Mouse (Mus musculus): ENCODE measurements around the gene Mospd3. TPM values are rescaled to one million over a fixed set of nuclear protein-coding genes. Genes with fewer than 3 reads are reported as not detected.
"Not testable (repeated sequence)": the region's sequence is repeated elsewhere in the genome, so short reads cannot be mapped to it uniquely, and the experiment has no call there.

Gene Mospd3
- polyA plus RNA-seq, 1 experiment from 2014 or later = 81.7 TPM

GRCm38 (mm10) chr5:137627991-137628390 is 27.1 kb upstream of the Mospd3 start:
- Histone ChIP-seq H3K27me3 (ENCODE audit: control insufficient read depth, insufficient read depth, low read length) (no peaks in the 10 kb centered on the region), H3K27ac (peak overlapping the region; percentile 92), H3K4me2 (replicated peaks) (peak overlapping the region; percentile 63), H3K4me1 (replicated peaks; ENCODE audit: control insufficient read depth, insufficient read depth, low read length) (peaks cover 37% of the 10 kb centered on the region), H3K9ac (peak overlapping the region; percentile 78), H3K36me3 (replicated peaks; ENCODE audit: control insufficient read depth, insufficient read depth) (no peaks in the 10 kb centered on the region), H3K4me3 (replicated peaks; ENCODE audit: low read length) (peak overlapping the region; percentile 80), H3K9me3 (ENCODE audit: control insufficient read depth, low read length) (no peaks in the 10 kb centered on the region)
- ATAC-seq (ENCODE audit: low FRiP score) (no peak), DNase-seq (ENCODE audit: low spot score) (no peak)
- 2% methylated on average over 9 of the region's 9 CpGs for WGBS

GRCm38 (mm10) chr5:137623937-137624530 is 23.2 kb upstream of the Mospd3 start:
- Histone ChIP-seq H3K4me2 (replicated peaks) (no peak overlapping the region), H3K9me3 (ENCODE audit: control insufficient read depth, low read length) (no peaks in the 10 kb centered on the region), H3K36me3 (replicated peaks; ENCODE audit: control insufficient read depth, insufficient read depth) (no peaks in the 10 kb centered on the region), H3K27ac (no peak overlapping the region), H3K9ac (no peak overlapping the region), H3K4me3 (replicated peaks; ENCODE audit: low read length) (no peak overlapping the region), H3K4me1 (replicated peaks; ENCODE audit: control insufficient read depth, insufficient read depth, low read length) (peaks cover 7% of the 10 kb centered on the region; the same call in 1 of the 2 replicates), H3K27me3 (ENCODE audit: control insufficient read depth, insufficient read depth, low read length) (no peaks in the 10 kb centered on the region)
- no peak for ATAC-seq (ENCODE audit: low FRiP score)
- WGBS = 86% methylated on average over 11 of the region's 11 CpGs
- no peak for DNase-seq (ENCODE audit: low spot score)

GRCm38 (mm10) chr5:137615347-137615746 is 14.5 kb upstream of the Mospd3 start:
- Histone ChIP-seq H3K4me3 (replicated peaks; ENCODE audit: low read length) (no peak overlapping the region), H3K36me3 (replicated peaks; ENCODE audit: control insufficient read depth, insufficient read depth) (no peaks in the 10 kb centered on the region), H3K9ac (no peak overlapping the region), H3K4me1 (replicated peaks; ENCODE audit: control insufficient read depth, insufficient read depth, low read length) (no peaks in the 10 kb centered on the region), H3K27ac (no peak overlapping the region), H3K27me3 (ENCODE audit: control insufficient read depth, insufficient read depth, low read length) (no peaks in the 10 kb centered on the region), H3K9me3 (ENCODE audit: control insufficient read depth, low read length) (no peaks in the 10 kb centered on the region), H3K4me2 (replicated peaks) (no peak overlapping the region)
- 91% methylated on average over 7 of the region's 7 CpGs for WGBS
- no peak for ATAC-seq (ENCODE audit: low FRiP score)
- DNase-seq (ENCODE audit: low spot score) = no peak

- WGBS = 88% methylated on average over 2 of the region's 2 CpGs
Observed at GRCm38 (mm10) chr5:137614921-137615320, 14.1 kb upstream of the Mospd3 start.

GRCm38 (mm10) chr5:137613550-137613949 is 12.7 kb upstream of the Mospd3 start, which contains the start of gene Pcolce:
Pcolce (minus strand) TSS chr5:137613784.
- 0 out of 2 replicates have a peak, but pooled peaks cover 3% of the 10 kb centered on the region for H3K27me3 ChIP-seq (ENCODE audit: control insufficient read depth, insufficient read depth, low read length)
- ATAC-seq (ENCODE audit: low FRiP score) = no peak
- H3K4me1 ChIP-seq (replicated peaks; ENCODE audit: control insufficient read depth, insufficient read depth, low read length) = 0 out of 2 replicates have a peak, but pooled peaks cover under 1% of the 10 kb centered on the region
- no peaks in the 10 kb centered on the region for H3K36me3 ChIP-seq (replicated peaks; ENCODE audit: control insufficient read depth, insufficient read depth)
- H3K4me3 ChIP-seq (replicated peaks; ENCODE audit: low read length) = no peak within 1 kb of the TSS
- no peak for DNase-seq (ENCODE audit: low spot score)
- no peak within 1 kb of the TSS for H3K9ac ChIP-seq
- H3K27ac ChIP-seq = no peak within 1 kb of the TSS
- 64% methylated on average over 11 of the region's 11 CpGs for WGBS
- no peaks in the 10 kb centered on the region for H3K9me3 ChIP-seq (ENCODE audit: control insufficient read depth, low read length)
- no peak within 1 kb of the TSS for H3K4me2 ChIP-seq (replicated peaks)

More at GRCm38 (mm10) chr5:137614921-137615320, 14.1 kb upstream of the Mospd3 start:
- H3K27ac ChIP-seq; ATAC-seq (ENCODE audit: low FRiP score); H3K4me1 ChIP-seq (replicated peaks; ENCODE audit: control insufficient read depth, insufficient read depth, low read length); H3K9ac ChIP-seq; H3K4me3 ChIP-seq (replicated peaks; ENCODE audit: low read length); DNase-seq (ENCODE audit: low spot score); H3K9me3 ChIP-seq (ENCODE audit: control insufficient read depth, low read length); H3K36me3 ChIP-seq (replicated peaks; ENCODE audit: control insufficient read depth, insufficient read depth); H3K27me3 ChIP-seq (ENCODE audit: control insufficient read depth, insufficient read depth, low read length); H3K4me2 ChIP-seq (replicated peaks): not testable (repeated sequence)

GRCm38 (mm10) chr5:137613076-137613475 is 12.2 kb upstream of the Mospd3 start:
- Histone ChIP-seq H3K27me3 (ENCODE audit: control insufficient read depth, insufficient read depth, low read length) (peaks cover 8% of the 10 kb centered on the region; the same call in 1 of the 2 replicates), H3K9me3 (ENCODE audit: control insufficient read depth, low read length) (no peaks in the 10 kb centered on the region), H3K4me1 (replicated peaks; ENCODE audit: control insufficient read depth, insufficient read depth, low read length) (0 out of 2 replicates have a peak, but pooled peaks cover 5% of the 10 kb centered on the region), H3K9ac (no peak overlapping the region), H3K4me3 (replicated peaks; ENCODE audit: low read length) (no peak overlapping the region), H3K36me3 (replicated peaks; ENCODE audit: control insufficient read depth, insufficient read depth) (no peaks in the 10 kb centered on the region), H3K4me2 (replicated peaks) (no peak overlapping the region), H3K27ac (no peak overlapping the region)
- ATAC-seq (ENCODE audit: low FRiP score) = no peak
- no peak for DNase-seq (ENCODE audit: low spot score)
- WGBS = 70% methylated on average over 5 of the region's 5 CpGs

- H3K9me3 ChIP-seq (ENCODE audit: control insufficient read depth, low read length) = no peaks in the 10 kb centered on the region
- H3K4me3 ChIP-seq (replicated peaks; ENCODE audit: low read length) = no peak overlapping the region
- 0 out of 2 replicates have a peak overlapping the region, but pooled peaks have one; percentile 26 for H3K27ac ChIP-seq
- ATAC-seq (ENCODE audit: low FRiP score) = no peak
- no peak for DNase-seq (ENCODE audit: low spot score)
- H3K27me3 ChIP-seq (ENCODE audit: control insufficient read depth, insufficient read depth, low read length) = peaks cover 12% of the 10 kb centered on the region; the same call in 1 of the 2 replicates
- H3K36me3 ChIP-seq (replicated peaks; ENCODE audit: control insufficient read depth, insufficient read depth) = no peaks in the 10 kb centered on the region
- WGBS = 32% methylated on average over 6 of the region's 6 CpGs
- no peak overlapping the region; the same call in 1 of the 2 replicates for H3K4me2 ChIP-seq (replicated peaks)
- peak overlapping the region; percentile 31; the same call in 1 of the 2 replicates for H3K9ac ChIP-seq
- H3K4me1 ChIP-seq (replicated peaks; ENCODE audit: control insufficient read depth, insufficient read depth, low read length) = 0 out of 2 replicates have a peak, but pooled peaks cover 7% of the 10 kb centered on the region
Observed at GRCm38 (mm10) chr5:137611245-137611602, 10.4 kb upstream of the Mospd3 start.

GRCm38 (mm10) chr5:137610548-137611244 is 9.8 kb upstream of the Mospd3 start:
- ATAC-seq (ENCODE audit: low FRiP score) = no peak
- Histone ChIP-seq H3K27me3 (ENCODE audit: control insufficient read depth, insufficient read depth, low read length) (peaks cover 12% of the 10 kb centered on the region; the same call in 1 of the 2 replicates), H3K4me3 (replicated peaks; ENCODE audit: low read length) (no peak overlapping the region; the same call in 1 of the 2 replicates), H3K36me3 (replicated peaks; ENCODE audit: control insufficient read depth, insufficient read depth) (no peaks in the 10 kb centered on the region), H3K4me1 (replicated peaks; ENCODE audit: control insufficient read depth, insufficient read depth, low read length) (0 out of 2 replicates have a peak, but pooled peaks cover 7% of the 10 kb centered on the region), H3K4me2 (replicated peaks) (peak overlapping the region; percentile 12; the same call in 1 of the 2 replicates), H3K9me3 (ENCODE audit: control insufficient read depth, low read length) (no peaks in the 10 kb centered on the region), H3K9ac (peak overlapping the region; percentile 31; the same call in 1 of the 2 replicates), H3K27ac (0 out of 2 replicates have a peak overlapping the region, but pooled peaks have one; percentile 26)
- 24% methylated on average over 10 of the region's 12 CpGs for WGBS
- DNase-seq (ENCODE audit: low spot score) = no peak

- Histone ChIP-seq H3K27ac (no peak overlapping the region), H3K36me3 (replicated peaks; ENCODE audit: control insufficient read depth, insufficient read depth) (no peaks in the 10 kb centered on the region), H3K4me1 (replicated peaks; ENCODE audit: control insufficient read depth, insufficient read depth, low read length) (0 out of 2 replicates have a peak, but pooled peaks cover 7% of the 10 kb centered on the region), H3K4me3 (replicated peaks; ENCODE audit: low read length) (no peak overlapping the region; the same call in 1 of the 2 replicates), H3K9ac (no peak overlapping the region), H3K9me3 (ENCODE audit: control insufficient read depth, low read length) (no peaks in the 10 kb centered on the region), H3K27me3 (ENCODE audit: control insufficient read depth, insufficient read depth, low read length) (peaks cover 12% of the 10 kb centered on the region; the same call in 1 of the 2 replicates), H3K4me2 (replicated peaks) (peak overlapping the region; percentile 12; the same call in 1 of the 2 replicates)
- WGBS = 81% methylated on average over 4 of the region's 4 CpGs
- ATAC-seq (ENCODE audit: low FRiP score) = no peak
- no peak for DNase-seq (ENCODE audit: low spot score)
Observed at GRCm38 (mm10) chr5:137610056-137610455, 9.2 kb upstream of the Mospd3 start.

All from hindbrain, embryonic 14.5 days (tissue).